Mouse (Mus musculus) cerebellum, adult 11-12 months (tissue): Measurements from ENCODE around the gene Ltb.
A peak's percentile ranks its signal among the peaks of the same experiment; 100 is the strongest.

Experiments used
- DNase-seq: peaks from one replicate; pipeline ENCODE4 v3.0.0; 2022

Ltb gene

GRCm38 (mm10) chr17:35195631-35196320, 1.5 kb downstream of the Ltb start:
- peak; percentile 41 for DNase-seq

- DNase-seq: no peak
These were observed 2.0 kb downstream of the Ltb start for GRCm38 (mm10) chr17:35196321-35196641.

- no peak for DNase-seq
These were observed 2.9 kb downstream of the Ltb start for GRCm38 (mm10) chr17:35197126-35197525.

GRCm38 (mm10) chr17:35198029-35198428, 3.8 kb downstream of the Ltb start:
- DNase-seq: no peak

GRCm38 (mm10) chr17:35198946-35199345, 4.7 kb downstream of the Ltb start:
- DNase-seq: no peak

GRCm38 (mm10) chr17:35200398-35200797, 6.2 kb downstream of the Ltb start:
- DNase-seq: no peak

GRCm38 (mm10) chr17:35201128-35201527, 6.9 kb downstream of the Ltb start:
- no peak for DNase-seq

- DNase-seq: no peak
These were observed 7.5 kb downstream of the Ltb start, which contains the start of gene Tnf for GRCm38 (mm10) chr17:35201787-35202186. Tnf (minus strand) TSS chr17:35202007.

GRCm38 (mm10) chr17:35202442-35202841, 8.2 kb downstream of the Ltb start:
- no peak for DNase-seq

GRCm38 (mm10) chr17:35204494-35205379, 10.5 kb downstream of the Ltb start, which contains the start of gene Lta:
Lta (minus strand) TSS chr17:35205351.
- no peak for DNase-seq

GRCm38 (mm10) chr17:35205380-35205769, 11.1 kb downstream of the Ltb start:
- DNase-seq: no peak

GRCm38 (mm10) chr17:35209785-35210535, 15.7 kb downstream of the Ltb start:
- no peak for DNase-seq

GRCm38 (mm10) chr17:35210593-35210992, 16.4 kb downstream of the Ltb start:
- DNase-seq: no peak

GRCm38 (mm10) chr17:35213071-35213470, 18.8 kb downstream of the Ltb start:
- no peak for DNase-seq

GRCm38 (mm10) chr17:35218516-35219193, 24.4 kb downstream of the Ltb start:
- no peak for DNase-seq

GRCm38 (mm10) chr17:35219601-35220041, 25.4 kb downstream of the Ltb start:
- peak; percentile 13 for DNase-seq

GRCm38 (mm10) chr17:35220156-35220952, 26.1 kb downstream of the Ltb start, which contains the start of gene Gm16181:
Gm16181 (plus strand) TSS chr17:35220834.
- peak; percentile 12 for DNase-seq

- peak; percentile 14 for DNase-seq
These were observed 28.1 kb downstream of the Ltb start for GRCm38 (mm10) chr17:35222299-35222698.

GRCm38 (mm10) chr17:35224641-35225040, 30.4 kb downstream of the Ltb start:
- no peak for DNase-seq

GRCm38 (mm10) chr17:35225456-35225855, 31.2 kb downstream of the Ltb start:
- DNase-seq: no peak

GRCm38 (mm10) chr17:35226561-35227046, 32.4 kb downstream of the Ltb start:
- DNase-seq: no peak

GRCm38 (mm10) chr17:35231022-35231421, 36.8 kb downstream of the Ltb start:
- DNase-seq: peak; percentile 18
